ENCODE assay signal across 17 mouse cellular contexts in genomic region chr1:180877466-180877865, GRCm38 (mm10). TPM values are rescaled to one million over a fixed set of nuclear protein-coding genes. Genes with fewer than 3 reads are reported as not detected.
"Had no signal": no experiment of that assay in that cellular context is flagged by ENCODE, and none has a peak within 500 bp of the region (broad histone marks: within the 10 kb centered on the region; RNA-seq: fewer than 3 reads in every experiment).

No protein-coding gene starts in this region.

- H3K9ac ChIP-seq: limb, embryonic 13.5 days; liver, embryonic 12.5 days; midbrain, embryonic 15.5 days; neural tube, embryonic 12.5 days had no signal

- DNase-seq: kidney, adult 8-10 months; kidney, postnatal 25 days; left cerebral cortex, postnatal 4 days; lung, adult 2 months; lung, postnatal 10 days; spleen, adult 18-20 months; thymus, postnatal 4 days had no signal

- H3K27ac ChIP-seq: limb, embryonic 13.5 days; liver, embryonic 12.5 days; macrophage; midbrain, embryonic 15.5 days; neural tube, embryonic 12.5 days had no signal

- H3K36me3 ChIP-seq: limb, embryonic 13.5 days; liver, embryonic 12.5 days; midbrain, embryonic 15.5 days; neural tube, embryonic 12.5 days had no signal

- H3K4me1 ChIP-seq: limb, embryonic 13.5 days; midbrain, embryonic 15.5 days; neural tube, embryonic 12.5 days had no signal

- H3K4me3 ChIP-seq: limb, embryonic 13.5 days; liver, embryonic 12.5 days; megakaryocyte, embryonic 14.5 days; midbrain, embryonic 15.5 days; neural tube, embryonic 12.5 days had no signal

- H3K4me2 ChIP-seq: limb, embryonic 13.5 days; liver, embryonic 12.5 days; midbrain, embryonic 11.5 days; midbrain, embryonic 15.5 days; neural tube, embryonic 12.5 days had no signal

- H3K27me3 ChIP-seq: limb, embryonic 13.5 days; midbrain, embryonic 15.5 days; neural tube, embryonic 12.5 days had no signal

- ATAC-seq: liver, embryonic 12.5 days; midbrain, embryonic 15.5 days had no signal

- H3K9me3 ChIP-seq: limb, embryonic 13.5 days; liver, embryonic 12.5 days; megakaryocyte, embryonic 14.5 days; midbrain, embryonic 15.5 days; neural tube, embryonic 12.5 days had no signal

RNA-seq across cellular contexts. Expression of gene Lefty2, which starts 15.4 kb away (rescaled TPM):
- total RNA-seq: monocyte, adult 5-6 weeks; neutrophil, adult 5-6 weeks had no signal
- polyA plus RNA-seq: liver, embryonic 12.5 days; lung, adult 2 months; macrophage; midbrain, embryonic 11.5 days; neural tube, embryonic 12.5 days; stomach, embryonic 14.5 days had no signal

RNA-seq across cellular contexts. Expression of gene Lefty1, which starts 57.4 kb away (rescaled TPM):
- total RNA-seq: monocyte, adult 5-6 weeks; neutrophil, adult 5-6 weeks had no signal
